Comparison of ENCODE assay signal across 13 mouse cellular contexts in the genomic region with DNA sequence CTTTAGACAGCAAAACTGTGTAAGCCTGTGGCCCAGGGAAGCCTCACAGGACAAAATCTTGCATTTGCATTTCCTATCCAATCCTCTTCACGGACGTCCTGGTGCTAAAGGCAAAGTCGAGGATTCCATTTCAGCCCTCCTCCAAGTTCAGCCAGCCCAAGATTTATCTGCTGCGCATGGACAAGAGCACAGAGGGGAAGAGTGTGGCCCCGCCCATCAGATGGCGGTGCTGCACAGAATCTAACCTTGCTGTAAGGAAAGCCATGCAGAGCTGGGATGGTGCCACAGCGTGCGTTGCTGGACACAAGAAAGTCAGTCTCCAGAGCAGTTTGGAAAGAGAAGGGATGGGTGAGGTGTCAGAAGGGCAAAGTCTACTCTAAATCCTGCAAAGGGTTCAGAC. TPM values are rescaled to one million over a fixed set of nuclear protein-coding genes. Genes with fewer than 3 reads are reported as not detected.
DNase-seq lines count a peak whose midpoint lies in the region; ATAC-seq and TF ChIP-seq lines count a peak whose summit lies in the region.
"Had no signal": no experiment of that assay in that cellular context is flagged by ENCODE, and none has a peak within 500 bp of the region (broad histone marks: within the 10 kb centered on the region; RNA-seq: fewer than 3 reads in every experiment).

No protein-coding gene starts in this region.

- peak; percentile 47 for DNase-seq in adrenal gland, adult 2 months
- DNase-seq in adrenal gland, adult 8-10 months, result no peak
- peak; percentile 64 for DNase-seq in kidney, postnatal 14 days
- no peak for DNase-seq in embryo, embryonic 11 days
- no peak for DNase-seq in right cerebral cortex, postnatal 14 days
- DNase-seq in left cerebral cortex, adult 2 months (ENCODE audit: extremely low spot score in 1 of 2, low spot score in 2 of 2), result no peak
- DNase-seq: lung, adult 2 months; thymus, adult 18-20 months had no signal

- intact Hi-C loops in left cerebral cortex, adult 2 months (cut with DNase I), result no loop called here

- peaks cover 7% of the 10 kb centered on the region for H3K4me1 ChIP-seq in ES-Bruce4 (ENCODE audit: control insufficient read depth, insufficient read depth, low read length)
- H3K4me1 ChIP-seq in intestine, embryonic 15.5 days (replicated peaks), result no peaks in the 10 kb centered on the region
- H3K4me1 ChIP-seq: midbrain, embryonic 13.5 days; neural tube, embryonic 15.5 days had no signal

- H3K9me3 ChIP-seq in ES-Bruce4 (replicated peaks; ENCODE audit: control insufficient read depth, insufficient read depth, low read length, poor library complexity, severe bottlenecking), result 0 out of 2 replicates have a peak, but pooled peaks cover 4% of the 10 kb centered on the region
- H3K9me3 ChIP-seq in intestine, embryonic 15.5 days, result no peaks in the 10 kb centered on the region
- H3K9me3 ChIP-seq: neural tube, embryonic 15.5 days had no signal

- H3K4me3 ChIP-seq in ES-Bruce4 (ENCODE audit: low read depth, low read length), result peak overlapping the region; percentile 12; the same call in 1 of the 2 replicates
- H3K4me3 ChIP-seq in intestine, embryonic 15.5 days (replicated peaks), result no peak overlapping the region
- H3K4me3 ChIP-seq in left cerebral cortex, adult 2 months, result no peak overlapping the region
- H3K4me3 ChIP-seq: midbrain, embryonic 13.5 days; neural tube, embryonic 15.5 days had no signal

- TF ChIP-seq CTCF in ES-Bruce4 (IDR thresholded peaks at IDR 0.05; ENCODE audit: low read depth, low read length), result no peak
- TF ChIP-seq CTCF in left cerebral cortex, adult 2 months (IDR thresholded peaks at IDR 0.05), result no peak

- no peak for TF ChIP-seq POLR2A in ES-Bruce4 (IDR thresholded peaks at IDR 0.05; ENCODE audit: insufficient read depth, low read length)

- H3K27ac ChIP-seq in ES-Bruce4 (ENCODE audit: insufficient read depth, low read length), result peak overlapping the region; percentile 41
- H3K27ac ChIP-seq in intestine, embryonic 15.5 days, result no peak overlapping the region
- H3K27ac ChIP-seq in left cerebral cortex, adult 2 months, result no peak overlapping the region
- H3K27ac ChIP-seq: hindbrain, postnatal 0 days; midbrain, embryonic 13.5 days; neural tube, embryonic 15.5 days had no signal

- TF ChIP-seq EP300 in ES-Bruce4 (IDR thresholded peaks at IDR 0.05; ENCODE audit: insufficient read depth, low read depth, low read length), result 0 out of 2 replicates have a peak, but pooled peaks have one; percentile 31

- H3K4me2 ChIP-seq in intestine, embryonic 15.5 days (replicated peaks), result no peak overlapping the region
- H3K4me2 ChIP-seq: midbrain, embryonic 13.5 days; neural tube, embryonic 15.5 days had no signal

- no peak overlapping the region for H3K9ac ChIP-seq in ES-Bruce4 (ENCODE audit: low read depth, poor library complexity, severe bottlenecking)
- H3K9ac ChIP-seq in intestine, embryonic 15.5 days, result no peak overlapping the region
- H3K9ac ChIP-seq: midbrain, embryonic 13.5 days; neural tube, embryonic 15.5 days had no signal

- ATAC-seq in intestine, embryonic 15.5 days, result peak; percentile 39; the same call in 1 of the 2 replicates
- ATAC-seq: hindbrain, postnatal 0 days; midbrain, embryonic 13.5 days had no signal

- H3K36me3 ChIP-seq in ES-Bruce4 (ENCODE audit: control insufficient read depth, insufficient read depth, low read length, poor library complexity, severe bottlenecking), result peaks cover 3% of the 10 kb centered on the region; the same call in 1 of the 2 replicates
- no peaks in the 10 kb centered on the region for H3K36me3 ChIP-seq in intestine, embryonic 15.5 days
- H3K36me3 ChIP-seq: midbrain, embryonic 13.5 days; neural tube, embryonic 15.5 days had no signal

- H3K27me3 ChIP-seq in ES-Bruce4 (ENCODE audit: control insufficient read depth, insufficient read depth, low read length, poor library complexity, severe bottlenecking), result no peaks in the 10 kb centered on the region
- no peaks in the 10 kb centered on the region for H3K27me3 ChIP-seq in intestine, embryonic 15.5 days (replicated peaks)
- H3K27me3 ChIP-seq: neural tube, embryonic 15.5 days had no signal

- 50% methylated on average over 8 of the region's 8 CpGs for whole genome bisulfite sequencing in intestine, embryonic 15.5 days

RNA-seq across cellular contexts. Expression of a gene that starts 12.6 kb away (rescaled TPM):
- total RNA-seq in adrenal gland, adult 2 months (2021), result 10 to 100 TPM; 14.6 to 18.1 TPM
- 8.9 TPM in 2 replicates for polyA plus RNA-seq in adrenal gland, adult 2 months (2012; rRNA removed)
- 10 to 100 TPM; 15.5 to 35.4 (median 22.3) TPM for total RNA-seq in adrenal gland, adult 8-10 months (2022)
- 108 and 126 TPM in 2 replicates for polyA plus RNA-seq in ES-Bruce4 (2011; ENCODE audit: insufficient read depth, insufficient read length, low read depth, missing spikeins)
- 36.6 and 37.5 TPM in 2 replicates for polyA plus RNA-seq in intestine, embryonic 15.5 days (2015; fragmentation: Nextera tagmentation; extraction: Ambion mirVana)
- 100 to 1,000 TPM; 102 to 118 TPM for total RNA-seq in left cerebral cortex, adult 2 months (2021)

Comparison
In these comparisons a context has a peak if more than half of its experiments do, and no peak if none do; other contexts are left out.
1. DNase-seq: peak in adrenal gland, adult 2 months (single experiment) and kidney, postnatal 14 days (single experiment); none in adrenal gland, adult 8-10 months (single experiment), embryo, embryonic 11 days (single experiment), right cerebral cortex, postnatal 14 days (single experiment) and left cerebral cortex, adult 2 months (0 of 2).